Mouse (Mus musculus) forebrain, embryonic 11.5 days (tissue): ENCODE results near the gene Nat8f3. TPM values are rescaled to one million over a fixed set of nuclear protein-coding genes. Genes with fewer than 3 reads are reported as not detected.
"Not testable (repeated sequence)": the region's sequence is repeated elsewhere in the genome, so short reads cannot be mapped to it uniquely, and the experiment has no call there.

Source experiments
- ATAC-seq: fragments of 200-750 bp; cut with Nextera tagmentation; replicated peaks from 2 replicates; pipeline ENCODE4 v1.8.0; 2017; ENCODE audit warnings: moderate TSS enrichment; ENCODE audit not compliant: low FRiP score
- DNase-seq: peaks from one replicate; pipeline ENCODE4 v3.0.0-alpha.2; 2017; ENCODE audit warnings: low spot score
- H3K27ac ChIP-seq: fragments of 300-500 bp; sonication (generic); 2 replicates; pipeline ENCODE4 v1.5.1; 2014; ENCODE audit warnings: low read depth, low read length
- H3K27me3 ChIP-seq: fragments of 300-500 bp; sonication (generic); 2 replicates; pipeline ENCODE4 v1.6.1; 2014; ENCODE audit warnings: mild to moderate bottlenecking, low read length, mixed read lengths; ENCODE audit not compliant: control insufficient read depth, insufficient read depth
- H3K36me3 ChIP-seq: fragments of 300-500 bp; sonication (generic); 2 replicates; pipeline ENCODE4 v1.6.1; 2014; ENCODE audit warnings: mild to moderate bottlenecking, low read length, moderate library complexity, mixed read lengths; ENCODE audit not compliant: control insufficient read depth, insufficient read depth
- H3K4me1 ChIP-seq: fragments of 300-500 bp; sonication (generic); replicated peaks from 2 replicates; pipeline ENCODE4 v1.6.1; 2014; ENCODE audit warnings: low read length, mixed read lengths; ENCODE audit not compliant: control insufficient read depth, insufficient read depth
- H3K4me2 ChIP-seq: fragments of 300-500 bp; sonication (generic); 2 replicates; pipeline ENCODE4 v1.6.1; 2014; ENCODE audit warnings: low read depth, mild to moderate bottlenecking, low read length, moderate library complexity, mixed read lengths; ENCODE audit not compliant: severe bottlenecking
- H3K4me3 ChIP-seq: fragments of 300-500 bp; sonication (generic); 2 replicates; pipeline ENCODE4 v1.5.1; 2014; ENCODE audit warnings: low read depth, low read length
- H3K9ac ChIP-seq: fragments of 300-500 bp; sonication (generic); 2 replicates; pipeline ENCODE4 v1.6.1; 2014; ENCODE audit warnings: low read length
- H3K9me3 ChIP-seq: fragments of 300-500 bp; sonication (generic); 2 replicates; pipeline ENCODE4 v1.6.1; 2016; ENCODE audit warnings: low read length, mixed read lengths; ENCODE audit not compliant: control insufficient read depth
- WGBS: fragments of 180-500 bp; shearing (Covaris S2); extraction: QIAGEN DNeasy Blood & Tissue Kit; methylation state at CpG from one replicate; pipeline ENCODE4 v1.1.7; 2014; 5-methylcytosine and 5-hydroxymethylcytosine counted together
- polyA plus RNA-seq: library from polyadenylated mRNA; unstranded; fragments of >200 nt; fragmentation: Nextera tagmentation; extraction: Ambion mirVana; gene quantifications from 2 replicates; pipeline ENCODE4 v1.2.1, GENCODE M21; 2014

Nat8f3 gene
- 0.33 and 0.57 TPM in 2 replicates for polyA plus RNA-seq

GRCm38 (mm10) chr6:85765532-85765931, at the start of gene Nat8f3:
Nat8f3 (minus strand) TSS chr6:85765754.
- not testable (repeated sequence) for ATAC-seq
- DNase-seq: peak; percentile 51
- WGBS: 65% methylated on average over 13 of the region's 13 CpGs

GRCm38 (mm10) chr6:85813339-85813738, 47.8 kb upstream of the Nat8f3 start:
- WGBS: 93% methylated on average over 2 of the region's 2 CpGs
- DNase-seq: no peak

More at GRCm38 (mm10) chr6:85765532-85765931, at the start of gene Nat8f3:
- not testable (repeated sequence) for H3K9me3 ChIP-seq, H3K27ac ChIP-seq, H3K4me1 ChIP-seq, H3K9ac ChIP-seq, H3K36me3 ChIP-seq, H3K4me2 ChIP-seq, H3K4me3 ChIP-seq, H3K27me3 ChIP-seq

GRCm38 (mm10) chr6:85810942-85811537, 45.5 kb upstream of the Nat8f3 start:
- H3K9ac ChIP-seq, H3K36me3 ChIP-seq, H3K4me1 ChIP-seq, H3K27ac ChIP-seq, H3K4me3 ChIP-seq, ATAC-seq, H3K9me3 ChIP-seq, H3K27me3 ChIP-seq, DNase-seq, H3K4me2 ChIP-seq: not testable (repeated sequence)
- WGBS: 76% methylated on average over 3 of the region's 3 CpGs

More at GRCm38 (mm10) chr6:85813339-85813738, 47.8 kb upstream of the Nat8f3 start:
- no peaks in the 10 kb centered on the region for H3K36me3 ChIP-seq
- no peak overlapping the region for H3K9ac ChIP-seq
- H3K4me2 ChIP-seq: no peak overlapping the region
- no peak overlapping the region for H3K4me3 ChIP-seq
- H3K27me3 ChIP-seq: no peaks in the 10 kb centered on the region
- H3K4me1 ChIP-seq: no peaks in the 10 kb centered on the region
- ATAC-seq: no peak
- H3K9me3 ChIP-seq: no peaks in the 10 kb centered on the region
- H3K27ac ChIP-seq: no peak overlapping the region

DNA sequence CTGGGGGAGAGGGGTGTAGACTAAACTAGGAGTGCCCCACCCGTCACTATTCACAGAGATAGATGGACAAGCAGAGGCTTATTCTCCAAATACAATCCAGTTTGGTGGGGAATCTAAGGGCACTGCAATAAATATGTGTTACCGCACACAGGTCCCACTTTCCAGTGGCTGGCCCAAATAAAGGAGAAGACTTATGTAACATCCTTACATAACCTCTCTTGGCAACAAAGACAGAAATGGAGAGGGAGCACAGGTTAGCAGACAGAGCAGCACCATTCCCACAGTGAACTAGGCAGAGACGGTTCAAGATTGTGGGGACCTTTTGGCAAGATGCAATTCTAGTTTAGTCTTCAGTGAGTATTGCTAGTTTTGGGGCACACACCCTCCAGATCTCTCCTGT, 45.0 kb upstream of the Nat8f3 start:
- not testable (repeated sequence) for H3K27ac ChIP-seq, H3K36me3 ChIP-seq, ATAC-seq, DNase-seq, H3K9me3 ChIP-seq, H3K27me3 ChIP-seq, H3K4me3 ChIP-seq, H3K4me2 ChIP-seq, H3K4me1 ChIP-seq, H3K9ac ChIP-seq
- WGBS: 93% methylated on average over 2 of the region's 3 CpGs

GRCm38 (mm10) chr6:85809784-85810183, 44.2 kb upstream of the Nat8f3 start:
- H3K27me3 ChIP-seq, H3K4me3 ChIP-seq, H3K36me3 ChIP-seq, DNase-seq, H3K4me2 ChIP-seq, H3K4me1 ChIP-seq, H3K9me3 ChIP-seq, H3K9ac ChIP-seq, ATAC-seq, H3K27ac ChIP-seq: not testable (repeated sequence)
- 63% methylated on average over 2 of the region's 3 CpGs for WGBS

DNA sequence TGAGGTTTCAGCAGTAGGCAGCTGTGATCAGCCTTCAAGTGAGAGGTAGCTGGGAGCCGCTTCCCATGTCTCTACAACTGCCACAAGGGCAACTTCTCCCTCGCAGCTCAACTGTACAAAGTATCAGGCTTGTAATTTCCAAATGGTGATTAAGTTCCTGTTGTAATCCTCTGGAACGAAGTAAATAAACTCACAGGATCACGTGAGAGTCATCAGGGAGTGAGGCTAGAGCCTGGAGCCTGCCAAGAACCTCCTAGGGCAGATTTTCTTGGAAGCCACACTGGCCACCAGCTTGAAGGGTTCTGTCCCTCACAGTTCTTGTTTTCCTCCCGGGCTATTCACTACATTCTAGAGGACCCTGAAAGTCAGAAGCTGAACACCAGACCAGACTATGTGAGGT, 37.6 kb upstream of the Nat8f3 start:
- H3K4me1 ChIP-seq, H3K27ac ChIP-seq, H3K36me3 ChIP-seq, H3K9me3 ChIP-seq, H3K4me2 ChIP-seq, ATAC-seq, H3K27me3 ChIP-seq, DNase-seq, H3K9ac ChIP-seq, H3K4me3 ChIP-seq: not testable (repeated sequence)
- WGBS: 77% methylated on average over 5 of the region's 5 CpGs

DNA sequence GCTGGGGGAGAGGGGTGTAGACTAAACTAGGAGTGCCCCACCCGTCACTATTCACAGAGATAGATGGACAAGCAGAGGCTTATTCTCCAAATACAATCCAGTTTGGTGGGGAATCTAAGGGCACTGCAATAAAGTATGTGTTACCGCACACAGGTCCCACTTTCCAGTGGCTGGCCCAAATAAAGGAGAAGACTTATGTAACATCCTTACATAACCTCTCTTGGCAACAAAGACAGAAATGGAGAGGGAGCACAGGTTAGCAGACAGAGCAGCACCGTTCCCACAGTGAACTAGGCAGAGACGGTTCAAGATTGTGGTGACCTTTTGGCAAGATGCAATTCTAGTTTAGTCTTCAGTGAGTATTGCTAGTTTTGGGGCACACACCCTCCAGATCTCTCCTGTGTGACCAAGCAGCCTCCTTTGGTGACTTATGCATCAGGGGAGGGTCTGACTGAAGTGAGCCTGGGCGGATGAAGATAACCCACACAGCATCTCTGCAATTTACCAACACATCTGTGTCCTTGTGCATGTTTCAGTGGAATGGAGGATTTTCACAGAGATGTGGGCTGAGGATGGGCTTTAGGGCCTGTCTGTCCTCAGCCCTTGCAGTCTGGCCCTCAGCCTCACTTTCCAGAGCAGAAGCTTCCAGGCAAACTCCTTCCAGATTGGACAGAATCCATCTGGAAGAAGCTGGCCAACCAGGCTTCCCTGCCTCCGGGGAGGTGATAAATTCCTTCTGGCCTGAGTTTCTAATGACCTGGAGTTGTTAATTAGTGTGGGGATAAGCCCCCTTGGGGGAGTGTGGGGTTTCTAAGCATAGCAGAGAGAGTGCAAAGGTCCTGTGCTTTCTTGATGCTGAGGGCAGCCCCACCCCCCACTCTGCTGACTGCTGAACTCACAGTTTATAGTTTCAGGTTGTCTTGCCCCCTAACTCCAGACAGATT, 2.2 kb downstream of the Nat8f3 start:
- not testable (repeated sequence) for H3K9me3 ChIP-seq, H3K4me2 ChIP-seq, ATAC-seq, H3K27ac ChIP-seq, DNase-seq, H3K4me3 ChIP-seq, H3K36me3 ChIP-seq, H3K27me3 ChIP-seq, H3K4me1 ChIP-seq, H3K9ac ChIP-seq
- 81% methylated on average over 5 of the region's 6 CpGs for WGBS

DNA sequence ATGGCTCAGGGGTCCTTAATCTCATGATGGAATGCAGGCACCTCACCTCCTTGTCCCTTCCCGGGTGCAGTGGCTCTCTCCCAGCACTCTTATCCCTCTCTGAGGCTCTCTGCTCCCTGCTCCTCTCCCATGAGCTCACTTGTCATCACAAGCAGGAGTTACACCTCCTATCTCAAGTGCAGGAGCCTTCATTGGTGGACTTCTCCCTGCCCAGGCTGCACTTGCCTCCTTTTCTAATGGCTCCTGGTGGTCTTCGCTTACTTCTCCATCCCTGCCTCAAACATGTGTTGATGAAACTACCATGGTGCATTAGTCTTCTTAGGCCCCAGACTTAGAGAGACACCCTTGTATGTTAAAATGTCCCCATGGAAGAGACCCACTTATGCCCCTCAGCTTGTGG, 2.9 kb downstream of the Nat8f3 start:
- H3K36me3 ChIP-seq, H3K27ac ChIP-seq, ATAC-seq, H3K27me3 ChIP-seq, H3K9ac ChIP-seq, H3K4me1 ChIP-seq, H3K9me3 ChIP-seq, DNase-seq, H3K4me2 ChIP-seq, H3K4me3 ChIP-seq: not testable (repeated sequence)
- WGBS: 92% methylated on average over 1 of the region's 2 CpGs
